Mouse (Mus musculus): ENCODE measurements at regions not wholly inside any gene's neighbourhood (a gene's known extent, or its start where the extent isn't known, plus 50 kb on each side); places are given as distances from the start of the nearest gene placed in this dataset.

- Histone ChIP-seq H3K4me1 (ENCODE audit: control insufficient read depth, insufficient read depth, insufficient read length) (no peaks in the 10 kb centered on the region), H3K4me3 (ENCODE audit: extremely low read depth, insufficient read depth, insufficient read length) (no peak overlapping the region), H3K27me3 (ENCODE audit: control insufficient read depth, insufficient read depth, low read length) (no peaks in the 10 kb centered on the region), H3K36me3 (ENCODE audit: control insufficient read depth, insufficient read depth, low read length) (no peaks in the 10 kb centered on the region), H3K27ac (ENCODE audit: insufficient read depth, low read length) (no peak overlapping the region)
- 86% methylated on average over 2 of the region's 2 CpGs for WGBS
- DNase-seq (ENCODE audit: low read depth in 1 of 2, low spot score in 2 of 2), result no peak
- TF ChIP-seq CTCF (IDR thresholded peaks at IDR 0.05; ENCODE audit: extremely low read depth, insufficient read depth, insufficient read length, insufficient replicate concordance) (no peak), POLR2A (IDR thresholded peaks at IDR 0.05; ENCODE audit: low read depth, low read length) (no peak)
Observed at GRCm38 (mm10) chr9:116408116-116408515, 233.0 kb upstream of the Tgfbr2 start.

GRCm38 (mm10) chr9:116405051-116405450 is 229.9 kb upstream of the Tgfbr2 start:
- H3K36me3 ChIP-seq (ENCODE audit: control insufficient read depth, insufficient read depth, low read length), result no peaks in the 10 kb centered on the region
- no peaks in the 10 kb centered on the region for H3K27me3 ChIP-seq (ENCODE audit: control insufficient read depth, insufficient read depth, low read length)
- no peak for DNase-seq (ENCODE audit: low read depth in 1 of 2, low spot score in 2 of 2)
- H3K27ac ChIP-seq (ENCODE audit: insufficient read depth, low read length), result no peak overlapping the region
- TF ChIP-seq CTCF (IDR thresholded peaks at IDR 0.05; ENCODE audit: extremely low read depth, insufficient read depth, insufficient read length, insufficient replicate concordance) (no peak), POLR2A (IDR thresholded peaks at IDR 0.05; ENCODE audit: low read depth, low read length) (no peak)
- no peak overlapping the region for H3K4me3 ChIP-seq (ENCODE audit: extremely low read depth, insufficient read depth, insufficient read length)
- peaks cover 2% of the 10 kb centered on the region; the same call in 1 of the 2 replicates for H3K4me1 ChIP-seq (ENCODE audit: control insufficient read depth, insufficient read depth, insufficient read length)
- 95% methylated on average over 1 of the region's 1 CpGs for whole genome bisulfite sequencing

- H3K36me3 ChIP-seq (ENCODE audit: control insufficient read depth, insufficient read depth, low read length), result no peaks in the 10 kb centered on the region
- H3K27me3 ChIP-seq (ENCODE audit: control insufficient read depth, insufficient read depth, low read length), result no peaks in the 10 kb centered on the region
- TF ChIP-seq POLR2A (IDR thresholded peaks at IDR 0.05; ENCODE audit: low read depth, low read length) (no peak), CTCF (IDR thresholded peaks at IDR 0.05; ENCODE audit: extremely low read depth, insufficient read depth, insufficient read length, insufficient replicate concordance) (no peak)
- H3K4me3 ChIP-seq (ENCODE audit: extremely low read depth, insufficient read depth, insufficient read length), result no peak overlapping the region
- H3K4me1 ChIP-seq (ENCODE audit: control insufficient read depth, insufficient read depth, insufficient read length), result peaks cover 2% of the 10 kb centered on the region; the same call in 1 of the 2 replicates
- no peak overlapping the region for H3K27ac ChIP-seq (ENCODE audit: insufficient read depth, low read length)
- 79% methylated on average over 7 of the region's 7 CpGs for WGBS
- DNase-seq (ENCODE audit: low read depth in 1 of 2, low spot score in 2 of 2), result no peak
Observed at GRCm38 (mm10) chr9:116401821-116402220, 226.7 kb upstream of the Tgfbr2 start.

- Histone ChIP-seq H3K4me3 (ENCODE audit: extremely low read depth, insufficient read depth, insufficient read length) (no peak overlapping the region), H3K36me3 (ENCODE audit: control insufficient read depth, insufficient read depth, low read length) (no peaks in the 10 kb centered on the region), H3K27me3 (ENCODE audit: control insufficient read depth, insufficient read depth, low read length) (no peaks in the 10 kb centered on the region), H3K27ac (ENCODE audit: insufficient read depth, low read length) (no peak overlapping the region), H3K4me1 (ENCODE audit: control insufficient read depth, insufficient read depth, insufficient read length) (peaks cover 2% of the 10 kb centered on the region; the same call in 1 of the 2 replicates)
- DNase-seq (ENCODE audit: low read depth in 1 of 2, low spot score in 2 of 2), result no peak
- TF ChIP-seq POLR2A (IDR thresholded peaks at IDR 0.05; ENCODE audit: low read depth, low read length), result no peak
- no peak for TF ChIP-seq CTCF (IDR thresholded peaks at IDR 0.05; ENCODE audit: extremely low read depth, insufficient read depth, insufficient read length, insufficient replicate concordance)
- 74% methylated on average over 2 of the region's 2 CpGs for WGBS
Observed at GRCm38 (mm10) chr9:116400270-116400669, 225.1 kb upstream of the Tgfbr2 start.

GRCm38 (mm10) chr9:116399296-116399695 is 224.1 kb upstream of the Tgfbr2 start:
- WGBS, result 94% methylated on average over 1 of the region's 1 CpGs
- Histone ChIP-seq H3K27me3 (ENCODE audit: control insufficient read depth, insufficient read depth, low read length) (no peaks in the 10 kb centered on the region), H3K36me3 (ENCODE audit: control insufficient read depth, insufficient read depth, low read length) (no peaks in the 10 kb centered on the region), H3K4me3 (ENCODE audit: extremely low read depth, insufficient read depth, insufficient read length) (no peak overlapping the region), H3K27ac (ENCODE audit: insufficient read depth, low read length) (no peak overlapping the region), H3K4me1 (ENCODE audit: control insufficient read depth, insufficient read depth, insufficient read length) (peaks cover 2% of the 10 kb centered on the region; the same call in 1 of the 2 replicates)
- no peak for DNase-seq (ENCODE audit: low read depth in 1 of 2, low spot score in 2 of 2)
- no peak for TF ChIP-seq CTCF (IDR thresholded peaks at IDR 0.05; ENCODE audit: extremely low read depth, insufficient read depth, insufficient read length, insufficient replicate concordance)
- TF ChIP-seq POLR2A (IDR thresholded peaks at IDR 0.05; ENCODE audit: low read depth, low read length), result no peak

GRCm38 (mm10) chr9:116392258-116392657 is 217.1 kb upstream of the Tgfbr2 start:
- H3K4me3 ChIP-seq (ENCODE audit: extremely low read depth, insufficient read depth, insufficient read length), result no peak overlapping the region
- TF ChIP-seq POLR2A (IDR thresholded peaks at IDR 0.05; ENCODE audit: low read depth, low read length) (no peak), CTCF (IDR thresholded peaks at IDR 0.05; ENCODE audit: extremely low read depth, insufficient read depth, insufficient read length, insufficient replicate concordance) (no peak)
- no peak for DNase-seq (ENCODE audit: low read depth in 1 of 2, low spot score in 2 of 2)
- H3K27ac ChIP-seq (ENCODE audit: insufficient read depth, low read length), result no peak overlapping the region
- WGBS, result 86% methylated on average over 8 of the region's 8 CpGs
- no peaks in the 10 kb centered on the region for H3K27me3 ChIP-seq (ENCODE audit: control insufficient read depth, insufficient read depth, low read length)
- H3K4me1 ChIP-seq (ENCODE audit: control insufficient read depth, insufficient read depth, insufficient read length), result no peaks in the 10 kb centered on the region
- H3K36me3 ChIP-seq (ENCODE audit: control insufficient read depth, insufficient read depth, low read length), result no peaks in the 10 kb centered on the region

GRCm38 (mm10) chr9:116389781-116390180 is 214.6 kb upstream of the Tgfbr2 start:
- Histone ChIP-seq H3K27ac (ENCODE audit: insufficient read depth, low read length) (no peak overlapping the region), H3K36me3 (ENCODE audit: control insufficient read depth, insufficient read depth, low read length) (no peaks in the 10 kb centered on the region), H3K4me1 (ENCODE audit: control insufficient read depth, insufficient read depth, insufficient read length) (no peaks in the 10 kb centered on the region; the same call in 1 of the 2 replicates), H3K27me3 (ENCODE audit: control insufficient read depth, insufficient read depth, low read length) (no peaks in the 10 kb centered on the region), H3K4me3 (ENCODE audit: extremely low read depth, insufficient read depth, insufficient read length) (no peak overlapping the region)
- DNase-seq (ENCODE audit: low read depth in 1 of 2, low spot score in 2 of 2), result no peak
- no peak for TF ChIP-seq POLR2A (IDR thresholded peaks at IDR 0.05; ENCODE audit: low read depth, low read length)
- no peak for TF ChIP-seq CTCF (IDR thresholded peaks at IDR 0.05; ENCODE audit: extremely low read depth, insufficient read depth, insufficient read length, insufficient replicate concordance)
- 66% methylated on average over 3 of the region's 3 CpGs for WGBS

Data from spleen, adult 2 months (tissue).